Mouse (Mus musculus): ENCODE measurements at regions not wholly inside any gene's neighbourhood (a gene's known extent, or its start where the extent isn't known, plus 50 kb on each side); places are given as distances from the start of the nearest gene placed in this dataset.

- peak; percentile 56 for DNase-seq (ENCODE audit: low spot score)
These were observed 111.0 kb downstream of the Cxcl12 start for GRCm38 (mm10) chr6:117279297-117279696.

- no peak for DNase-seq (ENCODE audit: low spot score)
These were observed 111.6 kb downstream of the Cxcl12 start for GRCm38 (mm10) chr6:117279786-117280411.

- peak; percentile 65 for DNase-seq (ENCODE audit: low spot score)
These were observed 112.6 kb downstream of the Cxcl12 start for GRCm38 (mm10) chr6:117280911-117281310.

GRCm38 (mm10) chr6:117283616-117284015 is 115.3 kb downstream of the Cxcl12 start:
- no peak for DNase-seq (ENCODE audit: low spot score)

DNA sequence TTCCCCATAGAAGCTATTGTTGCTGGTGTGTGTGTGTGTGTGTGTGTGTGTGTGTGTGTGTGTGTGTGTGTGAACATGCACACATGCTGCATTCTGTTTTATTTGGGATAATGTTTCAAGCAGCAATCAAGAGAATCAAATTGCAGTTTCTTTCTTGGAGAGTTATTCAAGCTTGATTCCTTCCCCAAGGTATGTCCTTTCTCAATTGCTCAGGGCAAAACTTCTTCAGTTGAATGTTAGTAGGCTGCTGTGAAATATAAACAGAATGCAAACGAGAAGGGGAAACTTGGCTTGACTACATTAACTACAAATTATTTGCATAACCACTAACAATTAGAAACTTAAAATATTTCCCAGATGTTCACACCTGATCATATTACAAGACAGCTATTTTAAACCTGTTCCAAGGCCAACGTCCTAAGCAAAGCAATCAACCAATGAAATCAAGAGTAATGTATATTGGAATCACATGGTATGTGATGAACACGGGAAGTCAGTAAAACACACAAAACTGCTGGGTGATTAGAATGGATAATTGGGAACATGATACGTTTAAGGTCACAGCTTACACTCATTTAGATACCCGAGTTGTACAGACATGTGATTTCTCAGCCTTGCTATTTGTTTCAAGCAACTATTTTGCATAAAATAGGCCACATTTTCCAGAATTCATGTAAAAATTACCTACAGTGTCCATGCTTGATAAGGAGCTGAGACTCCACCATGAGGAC is 116.2 kb downstream of the Cxcl12 start:
- DNase-seq (ENCODE audit: low spot score), result no peak

DNA sequence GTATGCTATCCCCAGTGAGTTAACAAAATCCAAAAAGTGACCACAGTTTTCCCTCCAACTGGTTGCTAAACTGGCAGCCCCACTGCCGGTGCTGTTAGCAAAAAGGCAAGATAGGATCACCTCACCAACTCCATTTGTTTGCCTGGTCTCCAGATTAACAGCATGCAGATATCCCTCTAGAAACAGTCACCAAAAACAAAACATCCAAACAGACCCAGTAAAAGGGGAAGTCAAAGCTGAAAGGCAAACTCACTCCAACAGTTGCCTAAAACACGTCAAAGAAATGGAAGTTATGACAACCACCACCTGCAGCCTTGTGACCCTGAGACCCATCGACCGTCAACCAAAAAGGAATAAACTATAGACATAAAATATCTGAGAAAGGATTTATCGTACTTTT is 119.1 kb downstream of the Cxcl12 start:
- DNase-seq (ENCODE audit: low spot score), result no peak

GRCm38 (mm10) chr6:117293780-117294465 is 125.6 kb downstream of the Cxcl12 start:
- DNase-seq (ENCODE audit: low spot score), result no peak

- DNase-seq (ENCODE audit: low spot score), result no peak
These were observed 129.6 kb downstream of the Cxcl12 start for GRCm38 (mm10) chr6:117297918-117298317.

DNA sequence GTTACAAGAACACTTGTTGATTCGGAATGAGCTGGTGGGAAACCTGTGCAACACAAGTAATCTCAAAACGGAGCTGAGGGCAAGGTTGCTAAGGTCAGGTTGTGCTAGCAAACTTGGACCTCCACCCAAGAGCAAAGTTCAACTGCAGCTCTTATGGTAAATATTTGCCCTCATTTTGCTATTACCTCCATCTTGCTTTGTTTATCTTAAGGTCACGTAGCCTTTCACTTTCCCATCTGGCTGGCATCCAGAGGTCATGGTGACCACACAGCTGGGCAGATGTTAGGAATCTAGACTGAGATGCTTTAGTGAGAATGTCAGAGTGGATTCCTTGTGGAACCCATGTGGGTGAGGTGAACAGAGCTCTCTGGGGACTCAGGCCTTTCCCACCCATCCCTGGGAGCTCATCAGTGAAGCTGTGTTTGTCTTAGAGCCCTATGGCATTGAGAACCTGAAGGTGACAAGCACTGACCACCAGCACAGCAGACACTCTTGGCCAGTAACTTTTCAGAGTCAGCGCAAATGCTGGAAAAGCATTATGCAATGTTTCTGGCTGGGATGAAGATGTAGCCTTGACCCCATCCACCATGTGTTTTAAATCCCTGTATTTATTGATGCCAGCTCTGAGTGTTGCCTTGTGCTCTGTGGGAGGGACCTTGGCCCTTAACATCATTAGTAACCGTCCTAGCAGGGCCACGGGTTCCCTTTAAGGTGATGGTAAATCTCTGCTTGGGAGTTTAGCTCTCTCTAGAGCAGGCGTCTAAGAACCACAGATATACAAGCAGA is 131.4 kb downstream of the Cxcl12 start:
- peak; percentile 79 for DNase-seq (ENCODE audit: low spot score)

DNA sequence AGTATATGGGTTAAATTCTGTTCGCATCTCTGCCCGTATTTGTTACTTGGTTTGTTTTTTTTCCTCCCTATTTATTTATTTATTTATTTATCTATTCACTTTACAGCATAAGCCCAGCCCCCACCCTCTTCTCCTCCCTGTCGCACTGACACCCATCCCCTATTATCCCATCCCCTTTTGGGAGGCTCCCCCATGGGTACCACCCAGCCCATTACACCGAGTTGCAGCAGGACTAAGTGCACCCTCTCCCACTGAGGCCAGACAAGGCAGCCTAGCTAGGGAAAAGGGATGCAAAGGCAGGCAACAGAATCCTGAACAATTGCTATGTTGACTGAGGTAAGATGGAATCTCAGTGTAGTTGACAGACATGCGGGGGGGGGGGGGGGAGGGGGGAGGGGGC is 135.0 kb downstream of the Cxcl12 start:
- DNase-seq (ENCODE audit: low spot score), result no peak

DNA sequence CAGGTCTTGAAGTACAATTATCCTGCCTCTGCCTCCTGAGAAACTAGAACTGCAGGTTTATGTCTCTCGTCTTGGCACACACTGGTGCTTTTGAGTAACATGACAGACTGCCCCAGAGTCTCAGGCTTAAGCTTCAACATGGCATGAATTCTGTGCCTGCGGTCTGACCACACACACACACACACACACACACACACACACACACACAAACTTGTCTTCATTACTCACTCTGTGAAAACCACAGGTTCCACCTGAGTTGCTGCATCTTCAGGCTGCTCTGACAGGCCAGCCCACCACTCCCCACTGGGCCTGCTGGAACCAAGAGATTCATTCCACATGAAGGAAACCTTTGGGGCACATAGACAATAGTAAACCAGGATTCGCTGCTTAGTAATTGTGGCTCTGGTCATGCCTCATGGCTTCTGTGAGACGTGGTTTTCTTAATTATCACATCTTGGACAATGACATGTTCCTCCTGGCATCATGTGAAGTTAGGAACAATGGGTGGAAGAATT is 137.5 kb downstream of the Cxcl12 start:
- DNase-seq (ENCODE audit: low spot score), result no peak

DNA sequence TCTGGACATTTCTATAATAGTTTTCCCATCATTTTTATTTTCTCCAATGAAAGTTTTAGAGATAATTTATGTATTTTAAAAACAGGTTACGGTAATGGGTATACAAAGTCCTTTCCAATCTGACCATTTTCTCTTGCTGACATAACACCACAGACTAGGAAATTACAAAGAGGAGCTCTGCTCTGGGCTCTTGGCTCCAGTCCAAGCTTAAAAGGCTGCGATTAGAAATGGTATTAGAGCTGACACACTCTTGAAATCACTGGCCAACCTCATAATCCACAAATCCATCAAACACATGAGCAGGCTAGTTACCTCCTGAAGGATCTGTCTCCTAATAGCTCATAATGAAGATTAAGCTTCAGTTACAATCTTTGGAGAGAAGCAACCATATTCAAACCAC is 140.3 kb downstream of the Cxcl12 start:
- DNase-seq (ENCODE audit: low spot score), result no peak

- no peak for DNase-seq (ENCODE audit: low spot score)
These were observed 144.8 kb downstream of the Cxcl12 start for GRCm38 (mm10) chr6:117312891-117313781.

- no peak for DNase-seq (ENCODE audit: low spot score)
These were observed 145.7 kb downstream of the Cxcl12 start for GRCm38 (mm10) chr6:117313944-117314566.

- peak; percentile 64 for DNase-seq (ENCODE audit: low spot score)
These were observed 155.0 kb downstream of the Cxcl12 start for GRCm38 (mm10) chr6:117323301-117323700.

DNA sequence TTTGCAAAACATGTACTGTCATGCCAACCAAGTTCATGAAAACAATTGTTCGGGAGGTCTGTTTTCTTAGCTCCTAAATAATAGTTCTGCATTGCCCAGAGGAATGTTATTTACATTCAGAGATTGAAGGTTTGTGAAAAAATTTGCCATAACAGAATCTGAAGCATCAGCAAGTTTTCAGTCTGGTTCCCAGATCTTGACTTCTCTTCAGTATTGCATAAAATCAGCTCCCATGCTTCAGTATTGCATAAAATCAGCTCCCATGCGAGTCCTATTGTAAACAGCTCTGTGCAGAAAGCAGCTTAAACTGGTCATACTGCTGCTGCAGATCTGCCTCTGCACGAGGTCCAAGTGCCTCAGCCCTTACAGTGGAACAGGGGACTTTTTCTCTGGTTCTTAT is 155.5 kb downstream of the Cxcl12 start:
- DNase-seq (ENCODE audit: low spot score), result peak; percentile 80

- DNase-seq (ENCODE audit: low spot score), result peak; percentile 85
These were observed 158.8 kb downstream of the Cxcl12 start for GRCm38 (mm10) chr6:117326835-117327775.

DNA sequence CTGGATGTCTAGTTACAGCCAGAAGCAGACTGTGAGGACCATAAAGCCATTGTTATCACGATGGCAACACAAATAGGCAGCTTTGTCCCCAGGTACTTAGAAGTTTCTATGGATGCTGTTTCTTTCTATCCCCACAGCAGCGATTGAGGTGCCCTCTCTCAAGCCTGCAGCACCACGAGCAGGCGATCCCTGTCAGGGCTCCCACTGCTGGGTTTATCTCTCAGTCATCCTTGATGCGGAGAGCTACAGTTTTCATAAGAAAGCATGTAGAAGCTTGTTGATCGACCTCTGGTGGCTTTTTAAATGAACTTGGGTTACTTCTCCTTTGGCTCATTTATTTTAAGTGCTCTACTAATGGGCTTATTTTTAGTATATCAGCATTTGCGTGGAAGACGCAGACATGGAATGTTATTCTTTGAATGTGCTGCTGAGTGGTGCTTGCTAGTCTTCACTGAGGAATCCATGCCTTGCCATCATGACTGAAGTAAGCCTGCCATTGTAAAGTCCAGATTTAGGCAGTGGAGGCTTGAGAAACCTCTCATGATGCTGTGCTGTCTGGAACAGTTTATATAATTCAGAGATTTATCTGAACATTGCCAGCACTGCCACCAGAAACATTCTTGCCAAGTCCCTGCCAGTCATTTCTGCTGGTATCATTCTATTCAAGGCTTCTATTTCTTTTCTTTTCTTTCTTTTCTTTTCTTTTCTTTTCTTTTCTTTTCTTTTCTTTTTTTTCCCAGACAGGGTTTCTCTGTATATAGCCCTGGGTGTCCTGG is 161.0 kb downstream of the Cxcl12 start:
- DNase-seq (ENCODE audit: low spot score), result peak; percentile 61

- DNase-seq (ENCODE audit: low spot score), result no peak
These were observed 161.9 kb downstream of the Cxcl12 start for GRCm38 (mm10) chr6:117330198-117330597.
